Mouse (Mus musculus) liver, postnatal 0 days (tissue): ENCODE data around the gene Fbxo21. TPM values are rescaled to one million over a fixed set of nuclear protein-coding genes. Genes with fewer than 3 reads are reported as not detected.

Experiments used
- ATAC-seq: fragments of 200-750 bp; cut with Nextera tagmentation; 2 replicates; pipeline ENCODE4 v1.8.0; 2017; ENCODE audit warnings: mild to moderate bottlenecking, moderate library complexity
- DNase-seq: peaks from one replicate; pipeline ENCODE4 v3.0.0-alpha.2; 2016
- H3K27ac ChIP-seq: fragments of 300-500 bp; sonication (generic); 2 replicates; pipeline ENCODE4 v1.5.1; 2014; ENCODE audit warnings: antibody characterized with exemption, moderate library complexity, mild to moderate bottlenecking, low read depth
- H3K27me3 ChIP-seq: fragments of 300-500 bp; sonication (generic); 2 replicates; pipeline ENCODE4 v1.6.1; 2014; ENCODE audit warnings: low read length, control low read depth, mixed read lengths; ENCODE audit not compliant: insufficient read depth
- H3K36me3 ChIP-seq: fragments of 300-500 bp; sonication (generic); replicated peaks from 2 replicates; pipeline ENCODE4 v1.6.1; 2014; ENCODE audit warnings: mild to moderate bottlenecking, control low read depth, low read length, moderate library complexity, mixed read lengths; ENCODE audit not compliant: insufficient read depth
- H3K4me1 ChIP-seq: fragments of 300-500 bp; sonication (generic); 2 replicates; pipeline ENCODE4 v1.6.1; 2014; ENCODE audit warnings: antibody characterized with exemption, mild to moderate bottlenecking, control low read depth; ENCODE audit not compliant: insufficient read depth
- H3K4me2 ChIP-seq: fragments of 300-500 bp; sonication (generic); 2 replicates; pipeline ENCODE4 v1.6.1; 2014; ENCODE audit warnings: low read depth, mild to moderate bottlenecking, low read length, moderate library complexity, mixed read lengths
- H3K4me3 ChIP-seq: fragments of 300-500 bp; sonication (generic); 2 replicates; pipeline ENCODE4 v1.5.1; 2014; ENCODE audit warnings: low read depth, low read length
- H3K9ac ChIP-seq: fragments of 300-500 bp; sonication (generic); replicated peaks from 2 replicates; pipeline ENCODE4 v1.6.1; 2014; ENCODE audit warnings: mild to moderate bottlenecking, moderate library complexity
- H3K9me3 ChIP-seq: fragments of 300-500 bp; sonication (generic); 2 replicates; pipeline ENCODE4 v1.6.1; 2016; ENCODE audit warnings: mild to moderate bottlenecking, control low read depth, low read length, mixed read lengths
- CTCF ChIP-seq: sonication (generic); IDR thresholded peaks from 2 replicates; pipeline ENCODE4 v1.5.1; 2016; ENCODE audit warnings: antibody characterized with exemption, low read depth
- EP300 ChIP-seq: IDR thresholded peaks from 2 replicates; pipeline ENCODE4 v1.6.1; 2016; ENCODE audit warnings: antibody characterized with exemption, low read depth, mild to moderate bottlenecking
- WGBS: fragments of 180-500 bp; shearing (Covaris S2); extraction: QIAGEN DNeasy Blood & Tissue Kit; methylation state at CpG from one replicate; pipeline ENCODE4 v1.1.7; 2014; ENCODE audit not compliant: insufficient replicate concordance; 5-methylcytosine and 5-hydroxymethylcytosine counted together
- polyA plus RNA-seq: library from polyadenylated mRNA; unstranded; fragments of >200 nt; fragmentation: Nextera tagmentation; extraction: Ambion mirVana; gene quantifications from 2 replicates; pipeline ENCODE4 v1.2.1, GENCODE M21; 2015

Fbxo21 gene
- polyA plus RNA-seq, 1 experiment from 2014 or later = 29.9 TPM

DNA sequence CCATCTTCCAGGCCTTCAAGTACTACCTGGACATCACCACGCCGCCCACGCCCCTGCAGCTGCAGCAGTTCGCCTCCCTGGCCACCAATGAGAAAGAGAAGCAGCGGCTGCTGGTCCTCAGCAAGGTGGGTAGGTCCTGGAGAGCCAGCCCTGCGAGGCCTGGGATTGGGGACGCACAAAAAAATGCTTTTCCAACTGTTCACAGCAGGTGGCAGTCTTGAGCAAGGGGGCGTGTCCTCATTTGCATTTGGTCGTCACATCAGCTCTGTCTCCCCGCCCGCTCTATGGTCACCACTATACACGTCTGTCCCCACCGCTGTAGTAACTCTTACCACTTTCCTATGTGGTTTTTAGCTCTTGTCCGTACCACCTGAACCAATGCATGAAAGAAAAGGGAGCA is 38.3 kb upstream of the Fbxo21 start:
- Histone ChIP-seq H3K36me3 (no peaks in the 10 kb centered on the region), H3K27ac (no peak overlapping the region), H3K9me3 (no peaks in the 10 kb centered on the region), H3K4me3 (0 out of 2 replicates have a peak overlapping the region, but pooled peaks have one; percentile 3), H3K9ac (no peak overlapping the region), H3K27me3 (no peaks in the 10 kb centered on the region), H3K4me2 (peak overlapping the region; percentile 63), H3K4me1 (no peaks in the 10 kb centered on the region)
- DNase-seq = peak; percentile 87
- ATAC-seq = peak; percentile 58; the same call in 1 of the 2 replicates
- TF ChIP-seq CTCF = peak; percentile 92
- no peak for TF ChIP-seq EP300
- 9% methylated on average over 14 of the region's 14 CpGs for WGBS

DNA sequence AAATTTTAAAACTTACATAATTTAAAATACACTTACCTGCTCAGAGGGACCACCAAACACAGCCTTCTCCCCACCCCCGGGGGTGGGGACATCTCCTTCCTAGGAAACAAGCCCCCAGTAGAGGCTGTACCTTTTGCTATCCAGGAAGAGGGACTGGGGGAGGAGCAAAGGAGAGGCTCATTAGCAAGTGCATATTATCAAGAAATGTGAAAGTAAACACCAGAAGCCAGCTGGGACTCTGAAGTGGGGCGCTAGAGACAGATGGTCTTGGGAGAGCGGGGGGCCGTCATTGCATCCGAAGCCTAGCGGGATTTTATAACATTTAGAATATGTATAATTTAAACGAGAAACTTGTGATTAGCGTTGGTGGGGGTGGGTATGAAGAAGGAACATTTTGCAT is 37.1 kb upstream of the Fbxo21 start:
- Histone ChIP-seq H3K27ac (no peak overlapping the region), H3K27me3 (no peaks in the 10 kb centered on the region), H3K9ac (no peak overlapping the region), H3K36me3 (no peaks in the 10 kb centered on the region), H3K4me1 (no peaks in the 10 kb centered on the region), H3K4me3 (no peak overlapping the region), H3K9me3 (no peaks in the 10 kb centered on the region), H3K4me2 (no peak overlapping the region)
- DNase-seq = no peak
- TF ChIP-seq CTCF (no peak), EP300 (no peak)
- no peak for ATAC-seq
- 72% methylated on average over 8 of the region's 8 CpGs for WGBS

DNA sequence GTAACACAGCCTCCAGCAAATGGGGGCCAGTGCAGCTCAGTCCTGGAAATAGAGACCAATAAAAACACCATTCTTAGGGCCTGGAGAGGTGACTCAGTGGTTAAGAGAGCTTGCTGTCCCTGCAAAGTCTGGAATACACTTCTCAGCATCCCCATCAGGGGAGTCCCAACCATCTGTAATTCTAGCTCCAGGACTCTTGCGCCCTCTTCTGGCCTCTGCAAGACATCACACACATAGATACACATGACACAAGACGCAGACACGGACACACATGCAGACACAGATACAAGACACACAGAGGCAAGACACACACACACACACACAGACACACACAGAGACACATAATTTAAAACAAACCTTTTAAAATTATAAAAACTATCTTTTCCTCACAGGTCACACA is 35.0 kb upstream of the Fbxo21 start:
- Histone ChIP-seq H3K36me3 (no peaks in the 10 kb centered on the region), H3K4me1 (no peaks in the 10 kb centered on the region), H3K27ac (no peak overlapping the region), H3K27me3 (no peaks in the 10 kb centered on the region), H3K4me2 (no peak overlapping the region), H3K9me3 (no peaks in the 10 kb centered on the region), H3K4me3 (no peak overlapping the region), H3K9ac (no peak overlapping the region)
- WGBS = 71% methylated on average over 3 of the region's 3 CpGs
- TF ChIP-seq CTCF (peak; percentile 27; the same call in 1 of the 2 replicates), EP300 (no peak)
- no peak for ATAC-seq
- no peak for DNase-seq

DNA sequence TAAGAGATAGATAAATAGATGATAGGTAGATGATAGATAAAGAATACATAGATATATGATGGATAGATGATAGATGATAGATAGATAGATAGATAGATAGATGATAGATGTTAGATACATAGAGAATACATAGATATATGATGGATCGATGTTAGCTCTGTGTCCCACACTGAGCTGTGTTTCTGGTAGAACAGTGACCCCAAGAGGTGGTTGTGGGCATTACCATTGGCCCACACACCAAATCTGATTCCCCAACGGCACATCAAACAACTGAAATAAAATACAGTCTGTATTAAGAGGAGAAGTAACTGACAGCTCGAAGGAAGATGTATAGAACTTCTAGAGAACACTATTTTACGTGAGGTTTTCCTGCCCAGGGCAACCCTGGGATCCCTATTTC is 29.9 kb upstream of the Fbxo21 start:
- no peaks in the 10 kb centered on the region for H3K27me3 ChIP-seq
- no peak for TF ChIP-seq EP300
- peak; percentile 77 for TF ChIP-seq CTCF
- peak; percentile 47 for DNase-seq
- no peak overlapping the region for H3K9ac ChIP-seq
- H3K4me1 ChIP-seq = no peaks in the 10 kb centered on the region
- H3K36me3 ChIP-seq = no peaks in the 10 kb centered on the region
- H3K27ac ChIP-seq = no peak overlapping the region
- no peaks in the 10 kb centered on the region for H3K9me3 ChIP-seq
- WGBS = 20% methylated on average over 4 of the region's 4 CpGs
- H3K4me3 ChIP-seq = no peak overlapping the region
- no peak for ATAC-seq
- H3K4me2 ChIP-seq = no peak overlapping the region

DNA sequence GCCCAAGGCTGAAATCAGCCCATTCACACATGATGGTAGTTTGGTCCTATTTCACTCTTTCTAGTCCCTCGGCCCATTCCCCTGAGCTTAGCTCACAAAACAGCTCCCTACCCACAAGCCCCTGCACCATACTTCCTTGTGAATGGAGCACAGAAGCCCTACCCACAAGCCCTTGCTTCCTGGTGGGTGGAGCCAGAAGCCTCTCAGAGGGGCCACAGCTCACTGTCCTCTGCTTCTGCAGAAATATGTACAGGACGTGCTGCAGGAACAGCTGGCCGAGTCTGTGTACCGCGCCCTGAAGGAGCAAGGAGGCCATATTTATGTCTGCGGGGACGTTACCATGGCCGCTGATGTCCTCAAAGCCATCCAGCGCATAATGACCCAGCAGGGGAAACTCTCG is 27.1 kb upstream of the Fbxo21 start:
- H3K27me3 ChIP-seq = no peaks in the 10 kb centered on the region
- H3K4me2 ChIP-seq = no peak overlapping the region
- TF ChIP-seq EP300 = no peak
- no peak for TF ChIP-seq CTCF
- no peak for ATAC-seq
- no peaks in the 10 kb centered on the region for H3K36me3 ChIP-seq
- no peak overlapping the region for H3K4me3 ChIP-seq
- H3K9ac ChIP-seq = no peak overlapping the region
- no peaks in the 10 kb centered on the region for H3K4me1 ChIP-seq
- no peak overlapping the region for H3K27ac ChIP-seq
- H3K9me3 ChIP-seq = no peaks in the 10 kb centered on the region
- no peak for DNase-seq
- WGBS = 80% methylated on average over 10 of the region's 10 CpGs

DNA sequence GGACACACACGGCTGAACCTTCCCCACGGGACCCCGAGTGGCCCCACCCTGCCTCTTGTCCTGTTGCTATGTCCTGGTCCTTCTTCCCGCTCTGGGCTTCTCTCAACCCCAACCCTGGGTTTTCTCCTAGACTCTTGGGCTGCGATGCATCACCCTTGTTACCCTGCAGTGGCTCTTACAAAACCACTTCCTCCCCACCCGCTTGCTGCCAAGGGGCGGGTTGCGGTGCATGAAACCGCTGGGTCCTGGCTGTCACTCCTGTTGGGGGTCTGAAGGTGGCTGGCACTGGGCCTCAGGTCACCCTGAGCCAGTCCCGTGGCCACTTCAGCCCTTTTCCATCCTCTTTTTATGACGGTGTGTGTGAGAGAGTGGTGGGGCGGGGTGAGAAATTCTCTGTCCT is 22.6 kb upstream of the Fbxo21 start:
- no peaks in the 10 kb centered on the region for H3K36me3 ChIP-seq
- no peaks in the 10 kb centered on the region for H3K27me3 ChIP-seq
- H3K4me3 ChIP-seq = no peak overlapping the region
- H3K9me3 ChIP-seq = no peaks in the 10 kb centered on the region
- no peak overlapping the region for H3K4me2 ChIP-seq
- TF ChIP-seq CTCF (no peak), EP300 (no peak)
- H3K9ac ChIP-seq = no peak overlapping the region
- H3K4me1 ChIP-seq = no peaks in the 10 kb centered on the region; the same call in 1 of the 2 replicates
- no peak overlapping the region for H3K27ac ChIP-seq
- whole genome bisulfite sequencing = 48% methylated on average over 12 of the region's 12 CpGs
- no peak for ATAC-seq
- DNase-seq = no peak

DNA sequence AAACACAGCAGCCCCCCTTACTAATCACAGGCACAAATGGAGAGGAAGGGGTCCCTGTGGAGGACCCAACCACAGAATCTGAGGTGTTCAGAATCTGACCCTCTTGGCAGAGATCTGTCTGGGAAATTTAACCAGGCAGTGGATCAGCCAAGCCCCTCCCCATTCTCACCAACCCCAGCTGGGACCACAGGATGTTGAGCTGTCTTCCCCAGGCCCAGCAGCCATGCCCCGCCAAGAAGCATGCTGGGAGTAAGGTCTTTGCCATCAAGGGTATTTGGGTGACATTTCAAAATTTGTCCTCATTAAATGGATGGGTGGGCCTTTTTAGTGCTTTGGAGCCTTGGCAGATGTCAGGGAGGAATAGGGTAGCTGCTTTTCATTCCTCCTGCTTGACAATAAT is 22.1 kb upstream of the Fbxo21 start:
- H3K36me3 ChIP-seq = no peaks in the 10 kb centered on the region
- H3K4me3 ChIP-seq = no peak overlapping the region
- no peaks in the 10 kb centered on the region for H3K27me3 ChIP-seq
- WGBS = 61% methylated on average over 1 of the region's 1 CpGs
- DNase-seq (no peak), ATAC-seq (no peak)
- H3K9ac ChIP-seq = no peak overlapping the region
- no peaks in the 10 kb centered on the region; the same call in 1 of the 2 replicates for H3K4me1 ChIP-seq
- no peak overlapping the region for H3K4me2 ChIP-seq
- no peak for TF ChIP-seq EP300
- no peak for TF ChIP-seq CTCF
- no peak overlapping the region for H3K27ac ChIP-seq
- H3K9me3 ChIP-seq = no peaks in the 10 kb centered on the region
